Mouse (Mus musculus): ENCODE data around the gene Nfia. TPM values are rescaled to one million over a fixed set of nuclear protein-coding genes. Genes with fewer than 3 reads are reported as not detected.

Gene Nfia
- total RNA-seq, 1 experiment, result 0.27 TPM

- in situ Hi-C loops (cut with MboI; ENCODE audit: low sequenced_read_pairs in 2 of 2, unreplicated experiment in 2 of 2), result no loop called here
- Histone ChIP-seq H3K36me3 (ENCODE audit: control insufficient read depth, insufficient read depth, low read length, poor library complexity, severe bottlenecking) (no peaks in the 10 kb centered on the region), H3K4me3 (ENCODE audit: insufficient read depth in 1 of 2, low read depth in 1 of 2, low read length in 2 of 2, poor library complexity in 1 of 2, severe bottlenecking in 1 of 2) (no peak overlapping the region), H3K9ac (ENCODE audit: insufficient read depth, low read depth, low read length, poor library complexity, severe bottlenecking) (no peak overlapping the region), H3K9me3 (ENCODE audit: control insufficient read depth, insufficient read depth, low read depth, low read length) (no peaks in the 10 kb centered on the region), H3K27ac (ENCODE audit: insufficient read depth, low read depth, low read length, poor library complexity, severe bottlenecking) (no peak overlapping the region), H3K4me1 (ENCODE audit: control insufficient read depth in 2 of 2, insufficient read depth in 2 of 2, low read length in 2 of 2, poor library complexity in 1 of 2) (no peaks in the 10 kb centered on the region)
- DNase-seq (ENCODE audit: low read depth, low spot score), result no peak
- TF ChIP-seq ZNF384 (IDR thresholded peaks at IDR 0.05; ENCODE audit: low read depth, low read length) (no peak), CHD2 (IDR thresholded peaks at IDR 0.05; ENCODE audit: low read depth, low read length) (no peak), HCFC1 (IDR thresholded peaks at IDR 0.05; ENCODE audit: borderline replicate concordance, insufficient read depth, low read length) (no peak), MAFK (IDR thresholded peaks at IDR 0.05; ENCODE audit: insufficient read depth, low read depth, low read length) (no peak), ZC3H11A (IDR thresholded peaks at IDR 0.05; ENCODE audit: borderline replicate concordance, low read depth, low read length) (no peak)
These were observed 82.2 kb downstream of the Nfia start for GRCm38 (mm10) chr4:97854779-97855178.

- DNase-seq (ENCODE audit: low read depth, low spot score), result no peak
- no peak overlapping the region for H3K4me3 ChIP-seq (ENCODE audit: insufficient read depth in 1 of 2, low read depth in 1 of 2, low read length in 2 of 2, poor library complexity in 1 of 2, severe bottlenecking in 1 of 2)
- H3K27ac ChIP-seq (ENCODE audit: insufficient read depth, low read depth, low read length, poor library complexity, severe bottlenecking), result no peak overlapping the region
- no peaks in the 10 kb centered on the region for H3K4me1 ChIP-seq (ENCODE audit: control insufficient read depth in 2 of 2, insufficient read depth in 2 of 2, low read length in 2 of 2, poor library complexity in 1 of 2)
- TF ChIP-seq CHD2 (IDR thresholded peaks at IDR 0.05; ENCODE audit: low read depth, low read length) (no peak), HCFC1 (IDR thresholded peaks at IDR 0.05; ENCODE audit: borderline replicate concordance, insufficient read depth, low read length) (no peak), ZC3H11A (IDR thresholded peaks at IDR 0.05; ENCODE audit: borderline replicate concordance, low read depth, low read length) (no peak), MAFK (IDR thresholded peaks at IDR 0.05; ENCODE audit: insufficient read depth, low read depth, low read length) (no peak), ZNF384 (IDR thresholded peaks at IDR 0.05; ENCODE audit: low read depth, low read length) (no peak)
- in situ Hi-C loops (cut with MboI; ENCODE audit: low sequenced_read_pairs in 2 of 2, unreplicated experiment in 2 of 2), result no loop called here
- no peaks in the 10 kb centered on the region for H3K9me3 ChIP-seq (ENCODE audit: control insufficient read depth, insufficient read depth, low read depth, low read length)
- H3K9ac ChIP-seq (ENCODE audit: insufficient read depth, low read depth, low read length, poor library complexity, severe bottlenecking), result no peak overlapping the region
- no peaks in the 10 kb centered on the region for H3K36me3 ChIP-seq (ENCODE audit: control insufficient read depth, insufficient read depth, low read length, poor library complexity, severe bottlenecking)
These were observed 83.3 kb downstream of the Nfia start for GRCm38 (mm10) chr4:97855712-97856420.

GRCm38 (mm10) chr4:97857549-97857948 is 85.0 kb downstream of the Nfia start:
- no peak overlapping the region for H3K27ac ChIP-seq (ENCODE audit: insufficient read depth, low read depth, low read length, poor library complexity, severe bottlenecking)
- no peaks in the 10 kb centered on the region for H3K36me3 ChIP-seq (ENCODE audit: control insufficient read depth, insufficient read depth, low read length, poor library complexity, severe bottlenecking)
- in situ Hi-C loops (cut with MboI; ENCODE audit: low sequenced_read_pairs in 2 of 2, unreplicated experiment in 2 of 2), result no loop called here
- no peaks in the 10 kb centered on the region for H3K4me1 ChIP-seq (ENCODE audit: control insufficient read depth in 2 of 2, insufficient read depth in 2 of 2, low read length in 2 of 2, poor library complexity in 1 of 2)
- no peak overlapping the region for H3K9ac ChIP-seq (ENCODE audit: insufficient read depth, low read depth, low read length, poor library complexity, severe bottlenecking)
- TF ChIP-seq HCFC1 (IDR thresholded peaks at IDR 0.05; ENCODE audit: borderline replicate concordance, insufficient read depth, low read length) (no peak), MAFK (IDR thresholded peaks at IDR 0.05; ENCODE audit: insufficient read depth, low read depth, low read length) (no peak), CHD2 (IDR thresholded peaks at IDR 0.05; ENCODE audit: low read depth, low read length) (no peak), ZNF384 (IDR thresholded peaks at IDR 0.05; ENCODE audit: low read depth, low read length) (no peak), ZC3H11A (IDR thresholded peaks at IDR 0.05; ENCODE audit: borderline replicate concordance, low read depth, low read length) (no peak)
- H3K4me3 ChIP-seq (ENCODE audit: insufficient read depth in 1 of 2, low read depth in 1 of 2, low read length in 2 of 2, poor library complexity in 1 of 2, severe bottlenecking in 1 of 2), result no peak overlapping the region
- DNase-seq (ENCODE audit: low read depth, low spot score), result no peak
- no peaks in the 10 kb centered on the region for H3K9me3 ChIP-seq (ENCODE audit: control insufficient read depth, insufficient read depth, low read depth, low read length)

GRCm38 (mm10) chr4:97859431-97859830 is 86.9 kb downstream of the Nfia start:
- no peaks in the 10 kb centered on the region for H3K9me3 ChIP-seq (ENCODE audit: control insufficient read depth, insufficient read depth, low read depth, low read length)
- no peaks in the 10 kb centered on the region for H3K4me1 ChIP-seq (ENCODE audit: control insufficient read depth in 2 of 2, insufficient read depth in 2 of 2, low read length in 2 of 2, poor library complexity in 1 of 2)
- H3K36me3 ChIP-seq (ENCODE audit: control insufficient read depth, insufficient read depth, low read length, poor library complexity, severe bottlenecking), result no peaks in the 10 kb centered on the region
- TF ChIP-seq ZNF384 (IDR thresholded peaks at IDR 0.05; ENCODE audit: low read depth, low read length) (no peak), ZC3H11A (IDR thresholded peaks at IDR 0.05; ENCODE audit: borderline replicate concordance, low read depth, low read length) (no peak), HCFC1 (IDR thresholded peaks at IDR 0.05; ENCODE audit: borderline replicate concordance, insufficient read depth, low read length) (no peak), MAFK (IDR thresholded peaks at IDR 0.05; ENCODE audit: insufficient read depth, low read depth, low read length) (no peak), CHD2 (IDR thresholded peaks at IDR 0.05; ENCODE audit: low read depth, low read length) (no peak)
- H3K9ac ChIP-seq (ENCODE audit: insufficient read depth, low read depth, low read length, poor library complexity, severe bottlenecking), result no peak overlapping the region
- no peak overlapping the region for H3K27ac ChIP-seq (ENCODE audit: insufficient read depth, low read depth, low read length, poor library complexity, severe bottlenecking)
- DNase-seq (ENCODE audit: low read depth, low spot score), result no peak
- H3K4me3 ChIP-seq (ENCODE audit: insufficient read depth in 1 of 2, low read depth in 1 of 2, low read length in 2 of 2, poor library complexity in 1 of 2, severe bottlenecking in 1 of 2), result no peak overlapping the region
- in situ Hi-C loops (cut with MboI; ENCODE audit: low sequenced_read_pairs in 2 of 2, unreplicated experiment in 2 of 2), result no loop called here

All from ES-E14 (cell line).